In genomic region chr12:37108390-37108738, GRCm38 (mm10) we compare ENCODE assay signal across 9 mouse cellular contexts. TPM values are rescaled to one million over a fixed set of nuclear protein-coding genes. Genes with fewer than 3 reads are reported as not detected.
DNase-seq lines count a peak whose midpoint lies in the region; ATAC-seq and TF ChIP-seq lines count a peak whose summit lies in the region.
"Had no signal": no experiment of that assay in that cellular context is flagged by ENCODE, and none has a peak within 500 bp of the region (broad histone marks: within the 10 kb centered on the region; RNA-seq: fewer than 3 reads in every experiment).

Gene Meox2 (plus strand): TSS chr12:37108540.

- WGBS in heart, embryonic 15.5 days: under 1% methylated on average over 12 of the region's 12 CpGs
- 0% methylated on average over 12 of the region's 12 CpGs for WGBS in limb, embryonic 14.5 days
- WGBS in midbrain, embryonic 16.5 days: under 1% methylated on average over 12 of the region's 12 CpGs

- TF ChIP-seq POLR2A in embryonic fibroblast, embryonic 13.5 days (IDR thresholded peaks at IDR 0.05; ENCODE audit: low read depth, low read length): no peak
- peak; percentile 61; the same call in 1 of the 2 replicates for TF ChIP-seq POLR2A in limb, embryonic 14.5 days (IDR thresholded peaks at IDR 0.05; ENCODE audit: borderline replicate concordance, extremely low read depth, insufficient read depth, insufficient read length)

- peak within 1 kb of the TSS; percentile 87 for H3K4me2 ChIP-seq in heart, embryonic 15.5 days
- peak within 1 kb of the TSS; percentile 73 for H3K4me2 ChIP-seq in limb, embryonic 14.5 days (replicated peaks; ENCODE audit: low read depth, low read length, severe bottlenecking)
- H3K4me2 ChIP-seq in midbrain, embryonic 16.5 days (ENCODE audit: low read length): peak within 1 kb of the TSS; percentile 94

- H3K9me3 ChIP-seq in heart, embryonic 15.5 days (replicated peaks): no peaks in the 10 kb centered on the region
- H3K9me3 ChIP-seq in limb, embryonic 14.5 days (ENCODE audit: control insufficient read depth, low read length): no peaks in the 10 kb centered on the region
- no peaks in the 10 kb centered on the region for H3K9me3 ChIP-seq in midbrain, embryonic 16.5 days (replicated peaks; ENCODE audit: control insufficient read depth, low read length, poor library complexity, severe bottlenecking)

- H3K27me3 ChIP-seq in heart, embryonic 15.5 days: peaks cover 41% of the 10 kb centered on the region
- H3K27me3 ChIP-seq in limb, embryonic 14.5 days (ENCODE audit: control insufficient read depth, insufficient read depth, low read length): 0 out of 2 replicates have a peak, but pooled peaks cover 3% of the 10 kb centered on the region
- H3K27me3 ChIP-seq in midbrain, embryonic 16.5 days (ENCODE audit: control insufficient read depth, insufficient read depth, low read depth, low read length): peaks cover 27% of the 10 kb centered on the region

- peak within 1 kb of the TSS; percentile 44 for H3K4me3 ChIP-seq in layer of hippocampus, adult 2 months
- peak within 1 kb of the TSS; percentile 46 for H3K4me3 ChIP-seq in embryonic fibroblast, embryonic 13.5 days (ENCODE audit: insufficient read depth, low read length)
- H3K4me3 ChIP-seq in heart, embryonic 15.5 days: peak within 1 kb of the TSS; percentile 52
- peak within 1 kb of the TSS; percentile 70 for H3K4me3 ChIP-seq in limb, embryonic 14.5 days (replicated peaks; ENCODE audit: low read length)
- peak within 1 kb of the TSS; percentile 50 for H3K4me3 ChIP-seq in midbrain, embryonic 16.5 days (ENCODE audit: low read depth, low read length)

- H3K36me3 ChIP-seq in heart, embryonic 15.5 days: no peaks in the 10 kb centered on the region
- H3K36me3 ChIP-seq in limb, embryonic 14.5 days (ENCODE audit: control insufficient read depth, insufficient read depth, low read length): no peaks in the 10 kb centered on the region
- no peaks in the 10 kb centered on the region for H3K36me3 ChIP-seq in midbrain, embryonic 16.5 days (ENCODE audit: control insufficient read depth, insufficient read depth, low read length)

- ATAC-seq in heart, embryonic 15.5 days (replicated peaks; ENCODE audit: insufficient number of reproducible peaks, insufficient read depth, low FRiP score, low read depth): peak; percentile 70
- peak; percentile 92 for ATAC-seq in limb, embryonic 14.5 days (ENCODE audit: low FRiP score, low read depth)
- ATAC-seq in midbrain, embryonic 16.5 days: peak; percentile 70

- H3K4me1 ChIP-seq in embryonic fibroblast, embryonic 13.5 days (ENCODE audit: control insufficient read depth, insufficient read depth, low read length): 0 out of 2 replicates have a peak, but pooled peaks cover 2% of the 10 kb centered on the region
- peaks cover 15% of the 10 kb centered on the region for H3K4me1 ChIP-seq in heart, embryonic 15.5 days (replicated peaks)
- H3K4me1 ChIP-seq in limb, embryonic 14.5 days (ENCODE audit: control insufficient read depth, insufficient read depth, low read length): peaks cover 12% of the 10 kb centered on the region
- peaks cover 8% of the 10 kb centered on the region for H3K4me1 ChIP-seq in midbrain, embryonic 16.5 days (ENCODE audit: control insufficient read depth, insufficient read depth, low read length)

- no peak for DNase-seq in layer of hippocampus, adult 2 months (ENCODE audit: low spot score in 2 of 2)
- no peak for DNase-seq in layer of hippocampus, postnatal 14 days (ENCODE audit: low spot score in 2 of 2)
- DNase-seq in limb, embryonic 14.5 days (ENCODE audit: low spot score): peak; percentile 91
- no peak for DNase-seq in left cerebral cortex, adult 9 months (ENCODE audit: low spot score in 2 of 2)
- no peak for DNase-seq in layer of hippocampus, adult 11-12 months (ENCODE audit: low spot score)

- H3K27ac ChIP-seq in layer of hippocampus, adult 2 months: no peak within 1 kb of the TSS
- H3K27ac ChIP-seq in embryonic fibroblast, embryonic 13.5 days (ENCODE audit: insufficient read depth, low read length): no peak within 1 kb of the TSS
- H3K27ac ChIP-seq in heart, embryonic 15.5 days: peak within 1 kb of the TSS; percentile 52
- peak within 1 kb of the TSS; percentile 90 for H3K27ac ChIP-seq in limb, embryonic 14.5 days (replicated peaks; ENCODE audit: low read depth, low read length)
- no peak within 1 kb of the TSS for H3K27ac ChIP-seq in midbrain, embryonic 16.5 days (ENCODE audit: low read length)

- no peak for TF ChIP-seq CTCF in layer of hippocampus, adult 2 months (conservative IDR thresholded peaks at IDR 0.05)
- no peak for TF ChIP-seq CTCF in embryonic fibroblast, embryonic 13.5 days (IDR thresholded peaks at IDR 0.05; ENCODE audit: borderline replicate concordance, insufficient read depth, low read length)

- H3K9ac ChIP-seq in heart, embryonic 15.5 days: peak within 1 kb of the TSS; percentile 50
- peak within 1 kb of the TSS; percentile 87 for H3K9ac ChIP-seq in limb, embryonic 14.5 days (ENCODE audit: low read depth, low read length, severe bottlenecking)
- H3K9ac ChIP-seq in midbrain, embryonic 16.5 days (ENCODE audit: low read depth, low read length): peak within 1 kb of the TSS; percentile 56

RNA-seq across cellular contexts. Expression of gene Meox2, which starts in this region (rescaled TPM):
- not detected for total RNA-seq in layer of hippocampus, adult 2 months (2021)
- total RNA-seq in layer of hippocampus, postnatal 14 days (2021): not detected
- 1.0 and 4.4 TPM in 2 replicates for polyA plus RNA-seq in embryonic fibroblast, embryonic 13.5 days (2011; ENCODE audit: insufficient read length, low read depth, missing spikeins)
- polyA plus RNA-seq in heart, embryonic 15.5 days (2015; fragmentation: Nextera tagmentation; extraction: Ambion mirVana): 5.8 and 5.9 TPM in 2 replicates
- 88.2 and 105 TPM in 2 replicates for polyA plus RNA-seq in limb, embryonic 14.5 days (2012; rRNA removed)
- 55.4 and 57.0 TPM in 2 replicates for polyA plus RNA-seq in limb, embryonic 14.5 days (2014; fragmentation: Nextera tagmentation; extraction: Ambion mirVana)
- 0.08 and 0.14 TPM in 2 replicates for polyA plus RNA-seq in midbrain, embryonic 16.5 days (2015; fragmentation: Nextera tagmentation; extraction: Ambion mirVana)
- total RNA-seq: layer of hippocampus, postnatal 36 days had no signal

Comparison
In these comparisons a context has a peak if more than half of its experiments do, and no peak if none do; other contexts are left out.
1. Peak in ATAC-seq, H3K4me3 ChIP-seq, H3K9ac ChIP-seq and H3K4me2 ChIP-seq in midbrain, embryonic 16.5 days; RNA of the gene not detected or under 1 TPM.
2. H3K27ac ChIP-seq: peak in heart, embryonic 15.5 days (single experiment) and limb, embryonic 14.5 days (single experiment); none in layer of hippocampus, adult 2 months (single experiment), embryonic fibroblast, embryonic 13.5 days (single experiment) and midbrain, embryonic 16.5 days (single experiment).
3. Peak in every context shown above with its lines, with median percentiles within 50 percentile points of each other: H3K4me3 ChIP-seq, ATAC-seq, H3K4me2 ChIP-seq and H3K9ac ChIP-seq.